Mouse (Mus musculus) limb, embryonic 13.5 days (tissue): ENCODE measurements around the gene Knop1. TPM values are rescaled to one million over a fixed set of nuclear protein-coding genes. Genes with fewer than 3 reads are reported as not detected.

Experiments used
- ATAC-seq: fragments of 200-750 bp; cut with Nextera tagmentation; 2 replicates; pipeline ENCODE4 v1.8.0; 2017; ENCODE audit warnings: low read depth, moderate number of reproducible peaks, moderate TSS enrichment; ENCODE audit not compliant: low FRiP score
- H3K27ac ChIP-seq: fragments of 300-500 bp; sonication (generic); 2 replicates; pipeline ENCODE4 v1.5.1; 2015; ENCODE audit warnings: inconsistent platforms, mild to moderate bottlenecking, moderate library complexity
- H3K27me3 ChIP-seq: fragments of 300-500 bp; sonication (generic); 2 replicates; pipeline ENCODE4 v1.6.1; 2015; ENCODE audit warnings: mild to moderate bottlenecking, inconsistent platforms
- H3K36me3 ChIP-seq: fragments of 300-500 bp; sonication (generic); 2 replicates; pipeline ENCODE4 v1.6.1; 2015; ENCODE audit warnings: inconsistent platforms, mild to moderate bottlenecking, moderate library complexity
- H3K4me1 ChIP-seq: fragments of 300-500 bp; sonication (generic); 2 replicates; pipeline ENCODE4 v1.6.1; 2015; ENCODE audit warnings: inconsistent platforms
- H3K4me2 ChIP-seq: fragments of 300-500 bp; sonication (generic); replicated peaks from 2 replicates; pipeline ENCODE4 v1.6.1; 2015; ENCODE audit warnings: inconsistent platforms, mild to moderate bottlenecking, moderate library complexity
- H3K4me3 ChIP-seq: fragments of 300-500 bp; sonication (generic); 2 replicates; pipeline ENCODE4 v1.5.1; 2015; ENCODE audit warnings: moderate library complexity, mild to moderate bottlenecking, inconsistent platforms
- H3K9ac ChIP-seq: fragments of 300-500 bp; sonication (generic); 2 replicates; pipeline ENCODE4 v1.6.1; 2015; ENCODE audit warnings: mild to moderate bottlenecking, inconsistent platforms
- H3K9me3 ChIP-seq: fragments of 300-500 bp; sonication (generic); 2 replicates; pipeline ENCODE4 v1.6.1; 2016; ENCODE audit warnings: inconsistent platforms
- WGBS: fragments of 180-500 bp; shearing (Covaris S2); methylation state at CpG from one replicate; pipeline ENCODE4 v1.1.7; 2015; 5-methylcytosine and 5-hydroxymethylcytosine counted together
- polyA plus RNA-seq: library from polyadenylated mRNA; unstranded; fragments of >200 nt; fragmentation: Nextera tagmentation; extraction: Ambion mirVana; gene quantifications from 2 replicates; pipeline ENCODE4 v1.2.1, GENCODE M21; 2015

Knop1 gene
- polyA plus RNA-seq, 1 experiment from 2014 or later = 125 TPM

GRCm38 (mm10) chr7:118879466-118880029 lies 23.5 kb upstream of the Knop1 start:
- no peak overlapping the region for H3K9ac ChIP-seq
- no peaks in the 10 kb centered on the region for H3K27me3 ChIP-seq
- no peaks in the 10 kb centered on the region for H3K4me1 ChIP-seq
- H3K36me3 ChIP-seq = no peaks in the 10 kb centered on the region
- H3K9me3 ChIP-seq = no peaks in the 10 kb centered on the region
- H3K27ac ChIP-seq = no peak overlapping the region
- H3K4me3 ChIP-seq = no peak overlapping the region
- WGBS = 86% methylated on average over 3 of the region's 3 CpGs
- H3K4me2 ChIP-seq = no peak overlapping the region
- no peak for ATAC-seq

- H3K9ac ChIP-seq = no peak overlapping the region
- H3K36me3 ChIP-seq = no peaks in the 10 kb centered on the region
- H3K27ac ChIP-seq = no peak overlapping the region
- 69% methylated on average over 2 of the region's 2 CpGs for WGBS
- H3K27me3 ChIP-seq = no peaks in the 10 kb centered on the region
- ATAC-seq = no peak
- no peaks in the 10 kb centered on the region for H3K9me3 ChIP-seq
- H3K4me3 ChIP-seq = no peak overlapping the region
- no peaks in the 10 kb centered on the region for H3K4me1 ChIP-seq
- no peak overlapping the region for H3K4me2 ChIP-seq
These were observed 9.3 kb upstream of the Knop1 start for GRCm38 (mm10) chr7:118865362-118865761.

GRCm38 (mm10) chr7:118858640-118859039 lies 2.6 kb upstream of the Knop1 start:
- Histone ChIP-seq H3K4me2 (no peak overlapping the region), H3K4me1 (peaks cover 16% of the 10 kb centered on the region), H3K27ac (no peak overlapping the region), H3K4me3 (no peak overlapping the region), H3K9ac (no peak overlapping the region), H3K27me3 (no peaks in the 10 kb centered on the region), H3K9me3 (no peaks in the 10 kb centered on the region), H3K36me3 (peaks cover 4% of the 10 kb centered on the region; the same call in 1 of the 2 replicates)
- ATAC-seq = no peak
- WGBS = 94% methylated on average over 1 of the region's 1 CpGs

GRCm38 (mm10) chr7:118855171-118855876 lies 730 bp downstream of the Knop1 start, which contains the start of gene Iqck:
Iqck (plus strand) TSS chr7:118855752.
- Histone ChIP-seq H3K36me3 (peaks cover 31% of the 10 kb centered on the region), H3K9me3 (no peaks in the 10 kb centered on the region), H3K4me1 (peaks cover 16% of the 10 kb centered on the region), H3K4me3 (peak within 1 kb of the TSS; percentile 81), H3K27ac (peak within 1 kb of the TSS; percentile 53; the same call in 1 of the 2 replicates), H3K27me3 (no peaks in the 10 kb centered on the region), H3K4me2 (peak within 1 kb of the TSS; percentile 89), H3K9ac (peak within 1 kb of the TSS; percentile 77)
- WGBS = under 1% methylated on average over 57 of the region's 57 CpGs
- ATAC-seq = peak; percentile 98

- ATAC-seq = no peak
These were observed 1.4 kb downstream of the Knop1 start for GRCm38 (mm10) chr7:118854606-118855005.

GRCm38 (mm10) chr7:118852611-118853010 lies 3.4 kb downstream of the Knop1 start:
- no peak for ATAC-seq
- Histone ChIP-seq H3K36me3 (peaks cover 58% of the 10 kb centered on the region), H3K4me2 (no peak overlapping the region), H3K27me3 (no peaks in the 10 kb centered on the region), H3K4me3 (no peak overlapping the region), H3K9me3 (no peaks in the 10 kb centered on the region), H3K9ac (no peak overlapping the region), H3K27ac (no peak overlapping the region), H3K4me1 (peaks cover 16% of the 10 kb centered on the region)
- 80% methylated on average over 4 of the region's 4 CpGs for WGBS

More at GRCm38 (mm10) chr7:118854606-118855005, 1.4 kb downstream of the Knop1 start:
- Histone ChIP-seq H3K4me2 (peak overlapping the region; percentile 89), H3K36me3 (peaks cover 38% of the 10 kb centered on the region), H3K27ac (no peak overlapping the region), H3K4me1 (peaks cover 16% of the 10 kb centered on the region), H3K4me3 (peak overlapping the region; percentile 81), H3K9ac (peak overlapping the region; percentile 77), H3K9me3 (no peaks in the 10 kb centered on the region), H3K27me3 (no peaks in the 10 kb centered on the region)
- 12% methylated on average over 3 of the region's 3 CpGs for WGBS

- Histone ChIP-seq H3K4me3 (no peak overlapping the region), H3K4me1 (peaks cover 16% of the 10 kb centered on the region), H3K9ac (no peak overlapping the region), H3K9me3 (no peaks in the 10 kb centered on the region), H3K4me2 (no peak overlapping the region), H3K27ac (no peak overlapping the region), H3K36me3 (peaks cover 68% of the 10 kb centered on the region), H3K27me3 (no peaks in the 10 kb centered on the region)
- ATAC-seq = no peak
- 98% methylated on average over 7 of the region's 7 CpGs for WGBS
These were observed 4.5 kb downstream of the Knop1 start for GRCm38 (mm10) chr7:118851571-118851970.

- Histone ChIP-seq H3K4me1 (peaks cover 13% of the 10 kb centered on the region), H3K27ac (no peak overlapping the region), H3K9ac (no peak overlapping the region), H3K4me2 (no peak overlapping the region), H3K4me3 (no peak overlapping the region), H3K27me3 (no peaks in the 10 kb centered on the region), H3K36me3 (peaks cover 76% of the 10 kb centered on the region), H3K9me3 (no peaks in the 10 kb centered on the region)
- ATAC-seq = no peak
- WGBS = 84% methylated on average over 9 of the region's 9 CpGs
These were observed 5.3 kb downstream of the Knop1 start for GRCm38 (mm10) chr7:118850676-118851290.

- H3K4me2 ChIP-seq = no peak overlapping the region
These were observed 6.4 kb downstream of the Knop1 start for GRCm38 (mm10) chr7:118849543-118850250.

GRCm38 (mm10) chr7:118848796-118849195 lies 7.3 kb downstream of the Knop1 start:
- Histone ChIP-seq H3K36me3 (peaks cover 94% of the 10 kb centered on the region), H3K4me2 (no peak overlapping the region), H3K27me3 (no peaks in the 10 kb centered on the region), H3K9me3 (no peaks in the 10 kb centered on the region), H3K4me3 (no peak overlapping the region), H3K27ac (no peak overlapping the region), H3K4me1 (0 out of 2 replicates have a peak, but pooled peaks cover 2% of the 10 kb centered on the region), H3K9ac (no peak overlapping the region)
- 81% methylated on average over 10 of the region's 10 CpGs for WGBS
- no peak for ATAC-seq

More at GRCm38 (mm10) chr7:118849543-118850250, 6.4 kb downstream of the Knop1 start:
- Histone ChIP-seq H3K9me3 (no peaks in the 10 kb centered on the region), H3K4me3 (no peak overlapping the region), H3K4me1 (peaks cover 11% of the 10 kb centered on the region), H3K9ac (no peak overlapping the region; the same call in 1 of the 2 replicates), H3K27me3 (no peaks in the 10 kb centered on the region), H3K27ac (no peak overlapping the region), H3K36me3 (peaks cover 87% of the 10 kb centered on the region)
- no peak for ATAC-seq
- 75% methylated on average over 5 of the region's 5 CpGs for WGBS

- Histone ChIP-seq H3K9ac (no peak overlapping the region), H3K36me3 (peaks cover 100% of the 10 kb centered on the region), H3K9me3 (no peaks in the 10 kb centered on the region), H3K4me1 (peaks cover 12% of the 10 kb centered on the region; the same call in 1 of the 2 replicates), H3K27ac (no peak overlapping the region), H3K27me3 (no peaks in the 10 kb centered on the region), H3K4me3 (no peak overlapping the region), H3K4me2 (no peak overlapping the region)
- no peak for ATAC-seq
- WGBS = 92% methylated on average over 4 of the region's 4 CpGs
These were observed 9.7 kb downstream of the Knop1 start for GRCm38 (mm10) chr7:118846329-118846728.

- Histone ChIP-seq H3K9ac (no peak overlapping the region), H3K9me3 (no peaks in the 10 kb centered on the region), H3K27ac (no peak overlapping the region), H3K4me3 (no peak overlapping the region), H3K27me3 (no peaks in the 10 kb centered on the region), H3K4me1 (peaks cover 14% of the 10 kb centered on the region; the same call in 1 of the 2 replicates), H3K4me2 (no peak overlapping the region), H3K36me3 (peaks cover 99% of the 10 kb centered on the region)
- ATAC-seq = no peak
- WGBS = 85% methylated on average over 5 of the region's 5 CpGs
These were observed 10.9 kb downstream of the Knop1 start for GRCm38 (mm10) chr7:118845141-118845540.
